In genomic region chr9:120259805-120260204, GRCm38 (mm10) we compare ENCODE assay signal across 10 mouse cellular contexts. TPM values are rescaled to one million over a fixed set of nuclear protein-coding genes. Genes with fewer than 3 reads are reported as not detected.
DNase-seq lines count a peak whose midpoint lies in the region; ATAC-seq and TF ChIP-seq lines count a peak whose summit lies in the region.
"Had no signal": no experiment of that assay in that cellular context is flagged by ENCODE, and none has a peak within 500 bp of the region (broad histone marks: within the 10 kb centered on the region; RNA-seq: fewer than 3 reads in every experiment).

No protein-coding gene starts in this region.

- peak; percentile 36 for DNase-seq in midbrain, postnatal 0 days (ENCODE audit: low spot score)
- peak; percentile 8 for DNase-seq in induced T-regulatory cell, adult 2 months (ENCODE audit: low read depth)
- DNase-seq in retina, embryonic 14.5 days (ENCODE audit: low spot score): no peak
- DNase-seq in ovary, postnatal 10 days (ENCODE audit: low spot score): no peak

- H3K4me1 ChIP-seq in forebrain, embryonic 15.5 days: peaks cover 26% of the 10 kb centered on the region
- H3K4me1 ChIP-seq in forebrain, embryonic 12.5 days: peaks cover 15% of the 10 kb centered on the region; the same call in 1 of the 2 replicates
- no peaks in the 10 kb centered on the region for H3K4me1 ChIP-seq in midbrain, postnatal 0 days (ENCODE audit: insufficient read depth, low read length)
- H3K4me1 ChIP-seq in midbrain, embryonic 15.5 days: peaks cover 8% of the 10 kb centered on the region
- peaks cover 24% of the 10 kb centered on the region for H3K4me1 ChIP-seq in neural tube, embryonic 15.5 days

- no peak for TF ChIP-seq CTCF in midbrain, postnatal 0 days (IDR thresholded peaks at IDR 0.05)

- peak; percentile 62 for ATAC-seq in forebrain, embryonic 15.5 days (replicated peaks)
- ATAC-seq in forebrain, embryonic 12.5 days (ENCODE audit: low FRiP score): no peak
- no peak for ATAC-seq in midbrain, postnatal 0 days (ENCODE audit: low FRiP score)
- ATAC-seq in midbrain, embryonic 15.5 days (replicated peaks): no peak
- no peak for ATAC-seq in neural tube, embryonic 15.5 days (ENCODE audit: low FRiP score)

- no peaks in the 10 kb centered on the region for H3K27me3 ChIP-seq in forebrain, embryonic 15.5 days
- no peaks in the 10 kb centered on the region for H3K27me3 ChIP-seq in forebrain, embryonic 12.5 days
- H3K27me3 ChIP-seq in midbrain, postnatal 0 days (ENCODE audit: insufficient read depth, low read length): no peaks in the 10 kb centered on the region
- no peaks in the 10 kb centered on the region for H3K27me3 ChIP-seq in midbrain, embryonic 15.5 days (replicated peaks)
- H3K27me3 ChIP-seq in neural tube, embryonic 15.5 days (replicated peaks): no peaks in the 10 kb centered on the region

- no peaks in the 10 kb centered on the region for H3K36me3 ChIP-seq in forebrain, embryonic 15.5 days
- H3K36me3 ChIP-seq in forebrain, embryonic 12.5 days (replicated peaks): no peaks in the 10 kb centered on the region
- no peaks in the 10 kb centered on the region for H3K36me3 ChIP-seq in midbrain, postnatal 0 days (ENCODE audit: insufficient read depth, low read length)
- H3K36me3 ChIP-seq in midbrain, embryonic 15.5 days (replicated peaks): no peaks in the 10 kb centered on the region
- no peaks in the 10 kb centered on the region for H3K36me3 ChIP-seq in neural tube, embryonic 15.5 days
- H3K36me3 ChIP-seq: G1E had no signal

- no peak overlapping the region for H3K9ac ChIP-seq in forebrain, embryonic 15.5 days (replicated peaks)
- no peak overlapping the region for H3K9ac ChIP-seq in forebrain, embryonic 12.5 days
- H3K9ac ChIP-seq in midbrain, postnatal 0 days (replicated peaks; ENCODE audit: low read length, poor library complexity, severe bottlenecking): no peak overlapping the region
- no peak overlapping the region for H3K9ac ChIP-seq in midbrain, embryonic 15.5 days
- no peak overlapping the region for H3K9ac ChIP-seq in neural tube, embryonic 15.5 days (replicated peaks)

- WGBS in forebrain, embryonic 15.5 days: 31% methylated on average over 8 of the region's 8 CpGs
- WGBS in forebrain, embryonic 12.5 days: 67% methylated on average over 8 of the region's 8 CpGs
- 45% methylated on average over 8 of the region's 8 CpGs for WGBS in midbrain, postnatal 0 days
- WGBS in midbrain, embryonic 15.5 days: 47% methylated on average over 8 of the region's 8 CpGs
- whole genome bisulfite sequencing in neural tube, embryonic 15.5 days: 21% methylated on average over 8 of the region's 8 CpGs

- no peaks in the 10 kb centered on the region for H3K9me3 ChIP-seq in forebrain, embryonic 15.5 days
- no peaks in the 10 kb centered on the region for H3K9me3 ChIP-seq in forebrain, embryonic 12.5 days
- H3K9me3 ChIP-seq in midbrain, postnatal 0 days (ENCODE audit: low read length): no peaks in the 10 kb centered on the region
- H3K9me3 ChIP-seq in midbrain, embryonic 15.5 days: no peaks in the 10 kb centered on the region
- H3K9me3 ChIP-seq in neural tube, embryonic 15.5 days (replicated peaks): no peaks in the 10 kb centered on the region
- H3K9me3 ChIP-seq: G1E had no signal

- no peak overlapping the region for H3K4me2 ChIP-seq in forebrain, embryonic 15.5 days (replicated peaks)
- H3K4me2 ChIP-seq in forebrain, embryonic 12.5 days: no peak overlapping the region
- no peak overlapping the region for H3K4me2 ChIP-seq in midbrain, postnatal 0 days (ENCODE audit: low read depth, low read length, poor library complexity, severe bottlenecking)
- H3K4me2 ChIP-seq in midbrain, embryonic 15.5 days: no peak overlapping the region
- 0 out of 2 replicates have a peak overlapping the region, but pooled peaks have one; percentile 1 for H3K4me2 ChIP-seq in neural tube, embryonic 15.5 days

- H3K27ac ChIP-seq in forebrain, embryonic 15.5 days (replicated peaks): peak overlapping the region; percentile 23; the same call in 1 of the 2 replicates
- H3K27ac ChIP-seq in forebrain, embryonic 12.5 days: no peak overlapping the region; the same call in 1 of the 2 replicates
- H3K27ac ChIP-seq in midbrain, postnatal 0 days (ENCODE audit: low read depth, low read length): no peak overlapping the region
- H3K27ac ChIP-seq in midbrain, embryonic 15.5 days: no peak overlapping the region
- no peak overlapping the region for H3K27ac ChIP-seq in neural tube, embryonic 15.5 days (replicated peaks)

- H3K4me3 ChIP-seq in forebrain, embryonic 15.5 days: no peak overlapping the region
- no peak overlapping the region for H3K4me3 ChIP-seq in forebrain, embryonic 12.5 days (replicated peaks)
- no peak overlapping the region for H3K4me3 ChIP-seq in midbrain, postnatal 0 days (ENCODE audit: low read depth, low read length)
- H3K4me3 ChIP-seq in midbrain, embryonic 15.5 days: no peak overlapping the region
- H3K4me3 ChIP-seq in neural tube, embryonic 15.5 days (replicated peaks): no peak overlapping the region
- H3K4me3 ChIP-seq: erythroblast, embryonic 14.5 days had no signal

RNA-seq across cellular contexts. Expression of gene Myrip, which starts 41.5 kb away (rescaled TPM):
- 1.5 and 2.3 TPM in 2 replicates for polyA plus RNA-seq in forebrain, embryonic 15.5 days (2015; fragmentation: Nextera tagmentation; extraction: Ambion mirVana)
- polyA plus RNA-seq in forebrain, embryonic 12.5 days (2016; fragmentation: Nextera tagmentation; extraction: Ambion mirVana): 0.78 and 0.96 TPM in 2 replicates
- total RNA-seq in midbrain, postnatal 0 days (2014; rRNA removed): 19.6 and 25.6 TPM in 2 replicates
- polyA plus RNA-seq in midbrain, postnatal 0 days (2015; fragmentation: Nextera tagmentation; extraction: Ambion mirVana): 6.8 and 7.0 TPM in 2 replicates
- polyA plus RNA-seq in midbrain, embryonic 15.5 days (2015; fragmentation: Nextera tagmentation; extraction: Ambion mirVana): 5.2 and 6.5 TPM in 2 replicates
- 8.5 and 10.0 TPM in 2 replicates for polyA plus RNA-seq in neural tube, embryonic 15.5 days (2015; fragmentation: Nextera tagmentation; extraction: Ambion mirVana)
- polyA plus RNA-seq: erythroblast, embryonic 14.5 days; G1E had no signal

Comparison
In these comparisons a context has a peak if more than half of its experiments do, and no peak if none do; other contexts are left out.
1. DNase-seq: peak in midbrain, postnatal 0 days (single experiment) and induced T-regulatory cell, adult 2 months (single experiment); none in retina, embryonic 14.5 days (single experiment) and ovary, postnatal 10 days (single experiment).